Mouse (Mus musculus): ENCODE results near the gene Podn. TPM values are rescaled to one million over a fixed set of nuclear protein-coding genes. Genes with fewer than 3 reads are reported as not detected.
"Not testable (repeated sequence)": the region's sequence is repeated elsewhere in the genome, so short reads cannot be mapped to it uniquely, and the experiment has no call there.

Gene Podn
- polyA plus RNA-seq, 1 experiment from 2014 or later = 0.36 TPM

DNA sequence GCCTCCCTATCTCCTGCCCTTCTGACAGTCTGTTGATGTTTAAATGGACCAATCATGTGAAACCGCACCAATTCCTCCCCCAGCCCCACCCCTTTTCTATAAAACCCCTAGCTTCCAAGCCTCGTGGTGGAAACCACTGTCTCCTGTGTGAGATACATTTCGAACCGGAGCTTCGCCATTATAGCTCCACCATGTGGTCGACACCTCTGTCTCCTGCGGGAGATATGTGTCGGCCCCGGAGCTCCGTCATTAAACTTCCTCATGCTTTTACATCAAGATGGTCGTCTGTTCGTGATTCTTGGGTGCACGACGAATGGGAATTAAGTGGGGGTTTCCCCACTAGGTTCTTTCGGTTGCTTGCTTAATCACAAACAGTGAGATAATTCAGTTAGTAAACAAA, 17.1 kb downstream of the Podn start:
- DNase-seq (ENCODE audit: low spot score) = not testable (repeated sequence)

GRCm38 (mm10) chr4:108077224-108077955, 18.9 kb downstream of the Podn start:
- DNase-seq (ENCODE audit: low spot score) = no peak

- no peak for DNase-seq (ENCODE audit: low spot score)
Observed at GRCm38 (mm10) chr4:108074204-108074823, 21.9 kb downstream of the Podn start.

GRCm38 (mm10) chr4:108072086-108072485, 24.2 kb downstream of the Podn start:
- no peak for DNase-seq (ENCODE audit: low spot score)

DNA sequence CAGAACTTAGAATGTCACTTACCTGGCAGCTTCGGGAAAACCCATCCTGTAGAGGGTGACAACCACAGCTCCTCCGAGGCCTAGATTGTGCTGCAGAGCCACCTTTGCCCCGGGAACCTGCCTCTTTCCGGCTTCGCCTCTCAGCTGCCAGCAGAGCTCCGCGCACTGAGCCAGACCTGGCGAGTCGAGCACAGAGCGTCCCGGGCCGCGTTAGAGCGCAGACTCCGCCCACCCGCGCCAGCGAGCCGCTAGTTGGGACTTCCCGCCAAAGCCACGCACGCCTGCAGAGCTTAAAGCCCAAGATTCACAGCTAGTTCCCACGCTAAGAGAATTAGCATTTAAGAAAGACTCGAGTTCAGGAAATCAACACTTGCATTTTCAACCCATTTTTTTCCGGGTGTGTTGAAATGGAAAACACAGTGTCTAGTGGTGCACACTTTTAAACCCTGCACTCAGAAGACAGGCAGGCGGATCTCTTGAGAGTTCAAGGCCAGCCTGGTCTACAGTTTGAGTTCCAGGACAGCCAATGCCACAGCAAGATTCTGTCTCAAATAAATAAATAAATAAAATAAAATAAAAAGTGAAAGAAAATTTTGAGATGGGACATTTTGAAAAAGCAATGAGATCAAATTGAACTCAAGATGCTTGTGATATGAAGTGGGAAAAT, 24.9 kb downstream of the Podn start:
- peak; percentile 97 for DNase-seq (ENCODE audit: low spot score)

DNA sequence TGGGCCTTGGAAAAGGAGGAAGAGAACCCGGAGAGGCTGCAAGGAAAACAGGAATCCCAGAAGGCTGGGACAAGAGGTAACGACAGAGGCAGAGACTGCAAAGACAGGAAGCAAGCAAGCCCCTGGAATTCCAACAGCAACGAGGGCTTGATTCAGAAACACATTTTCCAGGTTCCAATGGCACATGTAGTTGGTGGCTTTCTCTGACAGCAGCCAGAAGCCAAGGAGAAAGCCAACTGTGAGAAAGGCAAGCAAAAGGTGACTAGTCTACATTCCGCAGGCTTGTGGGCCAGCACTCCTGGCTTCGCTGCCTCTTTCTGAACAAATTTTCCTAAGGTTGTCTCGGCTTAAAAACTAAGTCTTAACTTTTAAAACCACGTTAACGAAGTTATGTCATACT, 25.5 kb downstream of the Podn start:
- no peak for DNase-seq (ENCODE audit: low spot score)

GRCm38 (mm10) chr4:108070286-108070685, 26.0 kb downstream of the Podn start:
- no peak for DNase-seq (ENCODE audit: low spot score)

- no peak for DNase-seq (ENCODE audit: low spot score)
Observed at GRCm38 (mm10) chr4:108068081-108068480, 28.2 kb downstream of the Podn start.

GRCm38 (mm10) chr4:108067261-108067660, 29.0 kb downstream of the Podn start:
- no peak for DNase-seq (ENCODE audit: low spot score)

GRCm38 (mm10) chr4:108066569-108066968, 29.7 kb downstream of the Podn start:
- no peak for DNase-seq (ENCODE audit: low spot score)

DNA sequence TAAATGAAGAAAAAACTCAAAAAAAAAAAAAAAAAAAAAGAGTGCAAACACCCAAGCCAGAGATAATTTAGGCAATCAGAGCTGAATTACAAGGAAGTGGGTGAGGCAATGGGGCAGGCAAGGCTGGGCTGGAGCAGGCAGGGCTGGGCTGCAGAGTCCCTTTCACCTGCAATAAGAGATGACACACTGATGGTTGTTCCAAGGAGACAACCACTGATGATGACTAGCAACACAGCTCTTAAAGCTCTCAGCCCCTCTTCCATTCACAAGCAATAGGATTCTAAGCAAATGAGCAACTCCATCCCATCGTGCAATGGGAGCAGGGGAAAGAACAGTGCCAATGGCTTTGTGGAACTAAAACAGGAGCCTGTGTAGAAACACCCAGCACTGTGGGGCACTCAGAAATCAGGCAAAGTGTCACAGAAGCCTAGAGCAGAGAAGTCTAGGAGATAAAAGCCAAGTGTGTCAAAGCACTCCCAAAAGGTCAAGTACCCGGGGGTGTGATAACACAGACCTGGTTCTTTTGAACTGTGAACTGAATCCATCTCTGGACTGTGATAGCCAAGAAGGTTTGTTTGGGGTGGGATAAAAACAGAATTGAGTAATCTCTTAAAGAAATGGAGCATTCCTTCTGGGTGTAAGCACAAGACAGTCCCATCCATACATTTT, 30.9 kb downstream of the Podn start:
- no peak for DNase-seq (ENCODE audit: low spot score)

GRCm38 (mm10) chr4:108063616-108064015, 32.6 kb downstream of the Podn start:
- no peak for DNase-seq (ENCODE audit: low spot score)

DNA sequence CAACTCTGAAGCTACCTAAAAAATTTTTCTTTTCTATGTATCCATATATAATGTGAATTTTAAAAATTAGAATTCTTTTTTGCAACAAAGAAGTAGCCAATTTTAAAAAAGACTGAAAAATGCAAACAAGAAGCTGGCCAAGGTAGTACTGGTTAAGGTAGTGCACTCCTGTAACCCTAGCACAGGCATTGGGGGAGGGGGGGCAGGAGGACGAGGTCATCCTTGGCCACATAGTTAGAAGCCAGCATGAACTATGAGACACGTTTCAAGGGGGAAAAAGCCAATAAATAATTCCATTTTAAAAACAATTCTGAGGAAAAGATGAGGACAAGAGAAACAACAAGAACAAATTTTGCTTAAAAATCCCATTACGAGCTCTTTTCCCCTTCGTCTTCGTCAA, 33.7 kb downstream of the Podn start:
- no peak for DNase-seq (ENCODE audit: low spot score)

DNA sequence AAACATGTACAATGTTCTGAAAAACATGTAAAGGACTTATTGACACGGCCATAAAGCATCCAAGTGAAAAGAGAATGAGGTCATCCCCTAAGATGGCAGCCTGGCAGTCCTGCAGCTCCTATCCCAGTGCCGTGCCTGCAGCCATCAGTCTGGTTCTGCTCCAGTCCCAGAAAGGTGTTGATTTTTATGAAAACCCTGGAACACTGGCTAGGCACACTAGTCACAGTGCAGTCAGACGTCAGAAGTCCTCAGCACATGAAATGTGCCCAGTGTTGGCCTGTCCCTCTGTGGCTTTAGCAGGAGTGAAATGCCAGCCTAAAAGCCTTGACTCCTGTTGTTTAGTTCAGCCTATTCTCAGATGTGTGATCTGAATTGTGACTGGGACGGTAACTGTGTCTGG, 35.5 kb downstream of the Podn start:
- no peak for DNase-seq (ENCODE audit: low spot score)

DNA sequence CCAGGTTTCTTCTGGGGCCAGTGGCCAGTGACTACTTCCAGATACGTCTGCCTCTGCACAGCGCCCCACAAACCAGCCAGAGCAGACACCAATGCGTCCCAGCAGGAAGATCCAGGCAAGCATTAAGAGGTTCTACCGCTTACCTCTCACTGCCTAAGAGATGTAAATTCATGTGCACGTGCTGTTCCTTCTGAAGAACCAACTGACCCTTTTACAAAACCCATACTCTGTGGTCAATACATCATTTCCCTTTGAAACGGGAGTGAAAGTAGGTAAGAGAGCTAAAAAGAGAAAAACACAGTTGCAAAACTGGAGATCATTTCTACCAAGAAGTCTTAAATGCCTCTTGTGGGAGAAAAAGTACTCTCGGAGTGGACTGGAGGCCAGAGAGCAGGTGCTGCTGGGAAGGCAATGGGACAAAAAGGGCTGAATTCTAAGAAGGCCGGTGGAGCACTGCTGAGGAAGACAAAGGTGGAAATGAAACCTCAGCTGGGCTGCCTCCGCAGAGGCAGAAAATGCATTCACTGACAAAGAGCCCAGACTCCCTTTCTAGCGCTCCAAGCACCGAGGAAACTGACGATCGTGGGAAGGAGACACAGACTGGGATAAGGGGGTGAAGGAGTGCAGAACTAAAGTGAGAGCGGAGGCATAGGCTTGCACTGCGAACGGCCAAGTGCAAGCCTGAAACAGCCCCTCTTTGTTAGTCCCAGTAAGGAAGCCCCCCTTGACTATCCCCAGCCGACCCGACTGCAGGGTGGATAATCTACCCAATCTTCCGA, 36.5 kb downstream of the Podn start:
- DNase-seq (ENCODE audit: low spot score) = no peak

DNA sequence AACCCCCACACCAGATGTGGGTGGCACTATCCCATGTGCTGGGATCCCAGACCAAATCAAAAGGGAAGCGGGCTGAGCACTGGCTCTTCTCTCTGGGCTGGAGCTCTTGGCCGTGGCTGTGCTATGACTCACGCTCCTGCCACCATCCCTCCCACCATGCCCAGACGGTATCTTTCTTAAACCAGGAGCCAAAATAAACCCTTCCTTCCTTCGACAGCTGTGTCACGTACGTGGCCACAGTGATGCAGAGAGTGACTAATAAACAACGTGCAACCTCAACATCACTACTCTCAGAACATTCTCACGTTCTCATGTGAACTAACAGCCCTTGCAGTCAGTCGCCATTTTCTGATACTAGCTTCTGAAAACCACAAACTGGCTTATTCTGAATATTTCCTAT, 38.1 kb downstream of the Podn start:
- no peak for DNase-seq (ENCODE audit: low spot score)

GRCm38 (mm10) chr4:108057247-108057646, 39.0 kb downstream of the Podn start:
- DNase-seq (ENCODE audit: low spot score) = no peak

- DNase-seq (ENCODE audit: low spot score) = no peak
Observed at GRCm38 (mm10) chr4:108055873-108056272, 40.4 kb downstream of the Podn start.

- DNase-seq (ENCODE audit: low spot score) = no peak
Observed at GRCm38 (mm10) chr4:108052673-108053072, 43.6 kb downstream of the Podn start.

DNA sequence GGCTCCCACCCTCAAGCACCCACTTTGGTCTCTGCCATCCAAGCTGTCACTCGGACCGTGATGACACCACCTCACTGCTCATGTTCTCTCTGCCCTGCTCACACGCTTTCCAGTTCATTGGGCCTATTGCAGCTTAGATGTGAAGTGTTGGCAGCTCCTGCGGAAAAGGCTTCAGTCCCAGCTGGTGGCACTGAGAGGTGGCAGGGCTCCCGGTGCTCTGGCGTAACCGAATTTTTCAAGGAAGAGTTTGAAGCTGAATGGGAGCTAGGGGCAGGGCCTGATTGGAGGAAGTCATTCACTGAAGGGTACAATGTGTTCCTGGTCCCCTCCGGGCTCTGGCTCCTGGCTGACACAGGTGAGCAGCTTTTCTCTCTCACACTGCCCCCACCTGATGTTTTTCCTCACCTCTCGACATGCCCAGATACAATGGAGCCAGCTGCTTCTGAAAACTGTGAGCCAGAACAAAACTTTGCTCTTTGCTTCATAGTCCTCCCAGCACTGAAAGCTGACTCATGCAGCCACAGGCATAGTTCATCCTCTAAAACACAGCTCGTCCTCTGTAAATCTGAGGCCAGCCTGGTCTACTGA, 44.5 kb downstream of the Podn start:
- DNase-seq (ENCODE audit: low spot score) = no peak

- no peak for DNase-seq (ENCODE audit: low spot score)
Observed at GRCm38 (mm10) chr4:108046136-108046535, 50.1 kb downstream of the Podn start.
